Mouse (Mus musculus): Measurements from ENCODE around the gene Capza2. TPM values are rescaled to one million over a fixed set of nuclear protein-coding genes. Genes with fewer than 3 reads are reported as not detected.

Gene Capza2
- polyA plus RNA-seq, 1 experiment from 2014 or later, result 246 TPM

Other genes starting within 250 kb of the Capza2 start
- 0.94 and 1.4 TPM in 2 replicates for gene Met, start 172.4 kb upstream of the Capza2 start, polyA plus RNA-seq (2015; fragmentation: Nextera tagmentation; extraction: Ambion mirVana)
- gene St7, start 56.7 kb downstream of the Capza2 start, polyA plus RNA-seq (2015; fragmentation: Nextera tagmentation; extraction: Ambion mirVana), result 51.5 and 69.7 TPM in 2 replicates

All from midbrain, embryonic 16.5 days (tissue).